In the genomic region with DNA sequence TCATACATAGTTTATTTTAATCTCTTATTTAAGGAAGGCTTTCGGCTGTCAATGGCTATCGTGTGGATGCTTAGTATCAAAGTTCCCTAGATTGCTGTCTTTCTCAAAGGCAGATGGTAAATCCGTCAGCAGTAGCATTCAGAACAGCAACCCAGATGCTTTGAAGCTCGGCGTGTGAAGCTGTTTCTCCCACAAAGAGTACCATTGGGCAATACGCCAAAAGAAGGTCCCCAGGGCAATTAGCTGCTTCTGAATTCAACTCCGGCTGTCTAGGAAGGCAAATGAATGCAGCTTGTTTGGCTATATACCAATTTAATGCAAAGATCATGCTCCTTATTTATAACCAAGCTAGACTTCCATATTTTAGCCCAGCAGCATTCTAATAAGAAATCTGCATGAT, we compare ENCODE assay signal across 9 mouse cellular contexts.
DNase-seq lines count a peak whose midpoint lies in the region; ATAC-seq and TF ChIP-seq lines count a peak whose summit lies in the region.
"Had no signal": no experiment of that assay in that cellular context is flagged by ENCODE, and none has a peak within 500 bp of the region (broad histone marks: within the 10 kb centered on the region; RNA-seq: fewer than 3 reads in every experiment).

No protein-coding gene starts in this region.

- no peaks in the 10 kb centered on the region for H3K9me3 ChIP-seq in liver, embryonic 11.5 days (ENCODE audit: control insufficient read depth, low read length)
- no peaks in the 10 kb centered on the region for H3K9me3 ChIP-seq in forebrain, embryonic 15.5 days
- H3K9me3 ChIP-seq in midbrain, postnatal 0 days (ENCODE audit: low read length) = no peaks in the 10 kb centered on the region

- TF ChIP-seq CTCF in cerebellum, adult 2 months (IDR thresholded peaks at IDR 0.05; ENCODE audit: borderline replicate concordance, insufficient read depth, low read depth, low read length) = no peak
- TF ChIP-seq CTCF in midbrain, postnatal 0 days (IDR thresholded peaks at IDR 0.05) = no peak

- TF ChIP-seq POLR2A in cerebellum, adult 2 months (IDR thresholded peaks at IDR 0.05; ENCODE audit: borderline replicate concordance, insufficient read depth, low read length) = no peak

- H3K4me1 ChIP-seq in cerebellum, adult 2 months (ENCODE audit: control insufficient read depth, insufficient read depth, low read length) = no peaks in the 10 kb centered on the region
- no peaks in the 10 kb centered on the region for H3K4me1 ChIP-seq in liver, embryonic 11.5 days (replicated peaks; ENCODE audit: control insufficient read depth, insufficient read depth, low read length)
- peaks cover 6% of the 10 kb centered on the region for H3K4me1 ChIP-seq in forebrain, embryonic 15.5 days
- H3K4me1 ChIP-seq in midbrain, postnatal 0 days (ENCODE audit: insufficient read depth, low read length) = no peaks in the 10 kb centered on the region

- DNase-seq in cerebellum, postnatal 10 days = peak; percentile 78 to 87
- no peak for DNase-seq in cerebellum, adult 2 months
- peak; percentile 10 for DNase-seq in liver
- DNase-seq in liver, embryonic 11.5 days (ENCODE audit: low spot score) = no peak
- peak; percentile 90 for DNase-seq in midbrain, postnatal 0 days (ENCODE audit: low spot score)
- no peak for DNase-seq in urinary bladder, postnatal 25 days (ENCODE audit: low spot score)
- DNase-seq in spleen, adult 18-20 months = no peak
- DNase-seq: cerebellum, adult 11 months had no signal

- H3K27ac ChIP-seq in cerebellum, adult 2 months (ENCODE audit: insufficient read depth, low read length) = no peak overlapping the region
- H3K27ac ChIP-seq in liver, embryonic 11.5 days (ENCODE audit: low read depth, low read length) = no peak overlapping the region
- H3K27ac ChIP-seq in forebrain, embryonic 15.5 days (replicated peaks) = peak overlapping the region; percentile 27; the same call in 1 of the 2 replicates
- no peak overlapping the region for H3K27ac ChIP-seq in midbrain, postnatal 0 days (ENCODE audit: low read depth, low read length)

- WGBS in cerebellum, adult 2 months = 8% methylated on average over 7 of the region's 7 CpGs
- 63% methylated on average over 7 of the region's 7 CpGs for WGBS in liver, embryonic 11.5 days
- 6% methylated on average over 7 of the region's 7 CpGs for WGBS in forebrain, embryonic 15.5 days
- WGBS in midbrain, postnatal 0 days = 13% methylated on average over 7 of the region's 7 CpGs

- H3K27me3 ChIP-seq in cerebellum, adult 2 months (ENCODE audit: control insufficient read depth, insufficient read depth, low read length) = no peaks in the 10 kb centered on the region
- H3K27me3 ChIP-seq in liver, embryonic 11.5 days (replicated peaks; ENCODE audit: control insufficient read depth, insufficient read depth, low read length) = no peaks in the 10 kb centered on the region
- no peaks in the 10 kb centered on the region for H3K27me3 ChIP-seq in forebrain, embryonic 15.5 days
- H3K27me3 ChIP-seq in midbrain, postnatal 0 days (ENCODE audit: insufficient read depth, low read length) = no peaks in the 10 kb centered on the region

- no peak overlapping the region for H3K4me3 ChIP-seq in cerebellum, adult 2 months (replicated peaks; ENCODE audit: insufficient read depth, low read depth, low read length)
- H3K4me3 ChIP-seq in liver, embryonic 11.5 days (ENCODE audit: low read depth, low read length) = no peak overlapping the region
- no peak overlapping the region for H3K4me3 ChIP-seq in forebrain, embryonic 15.5 days
- H3K4me3 ChIP-seq in midbrain, postnatal 0 days (ENCODE audit: low read depth, low read length) = no peak overlapping the region

- H3K4me2 ChIP-seq in liver, embryonic 11.5 days = no peak overlapping the region
- H3K4me2 ChIP-seq in forebrain, embryonic 15.5 days (replicated peaks) = no peak overlapping the region
- no peak overlapping the region for H3K4me2 ChIP-seq in midbrain, postnatal 0 days (ENCODE audit: low read depth, low read length, poor library complexity, severe bottlenecking)

- no peaks in the 10 kb centered on the region for H3K36me3 ChIP-seq in liver, embryonic 11.5 days (ENCODE audit: control insufficient read depth, insufficient read depth, low read length)
- H3K36me3 ChIP-seq in forebrain, embryonic 15.5 days = no peaks in the 10 kb centered on the region
- no peaks in the 10 kb centered on the region for H3K36me3 ChIP-seq in midbrain, postnatal 0 days (ENCODE audit: insufficient read depth, low read length)

- no peak overlapping the region for H3K9ac ChIP-seq in liver, embryonic 11.5 days (ENCODE audit: low read depth, low read length)
- no peak overlapping the region for H3K9ac ChIP-seq in forebrain, embryonic 15.5 days (replicated peaks)
- H3K9ac ChIP-seq in midbrain, postnatal 0 days (replicated peaks; ENCODE audit: low read length, poor library complexity, severe bottlenecking) = no peak overlapping the region

- ATAC-seq in liver, embryonic 11.5 days (replicated peaks; ENCODE audit: low FRiP score) = no peak
- peak; percentile 92 for ATAC-seq in forebrain, embryonic 15.5 days (replicated peaks)
- no peak for ATAC-seq in midbrain, postnatal 0 days (ENCODE audit: low FRiP score)

Comparison
In these comparisons a context has a peak if more than half of its experiments do, and no peak if none do; other contexts are left out.
1. DNase-seq: peak in cerebellum, postnatal 10 days (2 of 2), liver (single experiment) and midbrain, postnatal 0 days (single experiment); none in cerebellum, adult 2 months (0 of 2), liver, embryonic 11.5 days (single experiment), urinary bladder, postnatal 25 days (single experiment) and spleen, adult 18-20 months (0 of 2).